Mouse (Mus musculus) ovary, adult 18-20 months (tissue): ENCODE results near the gene Gm2888.
"Not testable (repeated sequence)": the region's sequence is repeated elsewhere in the genome, so short reads cannot be mapped to it uniquely, and the experiment has no call there.

Source experiments
- DNase-seq: peaks from one replicate; pipeline ENCODE4 v3.0.0; 2022; ENCODE audit warnings: low spot score, mixed read lengths

Gene Gm2888

GRCm38 (mm10) chr14:3029702-3030101, at the start of gene Gm2888:
Gm2888 (plus strand) TSS chr14:3030002.
- DNase-seq = not testable (repeated sequence)

GRCm38 (mm10) chr14:3048727-3049512, 19.1 kb downstream of the Gm2888 start, which contains the start of gene Gm2897:
Gm2897 (plus strand) TSS chr14:3049285.
- not testable (repeated sequence) for DNase-seq

- not testable (repeated sequence) for DNase-seq
These were observed 19.7 kb downstream of the Gm2888 start for GRCm38 (mm10) chr14:3049513-3049800.

GRCm38 (mm10) chr14:3050087-3050486, 20.3 kb downstream of the Gm2888 start:
- DNase-seq = not testable (repeated sequence)
